Mouse (Mus musculus) cerebellum, adult 2 months (tissue): ENCODE data around the gene Bad. TPM values are rescaled to one million over a fixed set of nuclear protein-coding genes. Genes with fewer than 3 reads are reported as not detected.
A peak's percentile ranks its signal among the peaks of the same experiment; 100 is the strongest.

Source experiments
- DNase-seq, 2 experiments: peaks; one replicate each; pipeline ENCODE4 v3.0.0; 2021
- H3K27ac ChIP-seq: fragments of 200-500 bp; 2 replicates; pipeline ENCODE4 v1.5.1; 2012; ENCODE audit warnings: low read length, control low read depth, inconsistent platforms; ENCODE audit not compliant: insufficient read depth
- H3K27me3 ChIP-seq: fragments of 200-500 bp; 2 replicates; pipeline ENCODE4 v1.6.1; 2012; ENCODE audit warnings: inconsistent platforms, mild to moderate bottlenecking, low read length, moderate library complexity; ENCODE audit not compliant: control insufficient read depth, insufficient read depth
- H3K4me1 ChIP-seq: fragments of 200-500 bp; 2 replicates; pipeline ENCODE4 v1.6.1; 2011; ENCODE audit warnings: low read length; ENCODE audit not compliant: control insufficient read depth, insufficient read depth
- H3K4me3 ChIP-seq: fragments of 200-500 bp; replicated peaks from 2 replicates; pipeline ENCODE3; 2011; ENCODE audit warnings: mild to moderate bottlenecking, low read depth, low read length, control low read depth; ENCODE audit not compliant: insufficient read depth
- CTCF ChIP-seq: fragments of 200-500 bp; IDR thresholded peaks from 2 replicates; pipeline ENCODE4 v1.5.1; 2011; ENCODE audit warnings: low read depth, mild to moderate bottlenecking, control low read depth, low read length, moderate library complexity, borderline replicate concordance; ENCODE audit not compliant: insufficient read depth
- POLR2A ChIP-seq: fragments of 200-500 bp; IDR thresholded peaks from 2 replicates; pipeline ENCODE4 v1.6.1; 2011; ENCODE audit warnings: low read length, control low read depth, borderline replicate concordance; ENCODE audit not compliant: insufficient read depth
- WGBS: fragments of 180-500 bp; shearing (Covaris S2); methylation state at CpG from one replicate; pipeline ENCODE4 v1.1.7; 2018; 5-methylcytosine and 5-hydroxymethylcytosine counted together
- polyA plus RNA-seq: library from polyadenylated mRNA; depleted of rRNA; stranded (reverse); fragments of >200 nt; gene quantifications from 2 replicates; pipeline ENCODE4 v1.2.3, GENCODE M21; 2012

Gene Bad
- polyA plus RNA-seq, 1 experiment: 71.6 TPM

DNA sequence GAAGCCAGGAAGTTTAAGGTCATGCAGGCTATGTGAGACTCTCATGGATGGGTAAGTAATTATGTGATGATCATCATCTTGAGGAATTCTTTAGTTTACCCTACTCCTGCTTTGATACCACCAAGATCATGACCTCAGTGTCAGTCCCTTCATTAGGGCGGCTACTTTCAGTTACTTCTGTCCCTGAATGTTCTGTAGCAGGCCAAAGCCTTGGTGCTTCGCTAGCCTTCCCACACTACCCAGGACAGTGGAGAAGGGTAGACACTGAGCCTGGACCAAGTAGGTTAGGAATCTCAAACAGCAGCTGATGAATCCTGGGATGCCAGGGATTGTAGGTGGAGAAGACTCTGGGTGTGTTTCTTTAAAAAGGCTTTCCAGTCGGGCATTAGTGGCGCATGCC is 39.8 kb downstream of the Bad start:
- WGBS: 89% methylated on average over 4 of the region's 4 CpGs

DNA sequence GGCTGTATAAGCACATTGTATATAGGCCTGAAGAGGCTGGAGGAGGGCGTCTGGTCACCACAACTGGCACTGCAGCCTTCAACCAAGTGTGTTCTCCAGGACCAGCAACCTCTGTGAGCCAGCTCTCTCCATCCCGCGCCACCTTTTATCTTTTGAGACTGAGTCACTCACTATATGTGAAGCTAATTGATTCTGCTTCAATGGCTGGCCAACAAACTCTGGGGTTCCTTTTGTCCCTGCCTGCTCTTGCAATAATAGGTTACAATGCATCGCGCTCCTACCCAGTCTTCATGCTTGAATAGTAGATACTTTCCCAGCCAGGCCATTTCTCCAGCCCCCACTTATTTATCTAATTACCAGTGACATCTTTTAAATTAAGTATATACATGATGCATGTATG is 42.0 kb downstream of the Bad start:
- DNase-seq: no peak
- 47% methylated on average over 5 of the region's 5 CpGs for WGBS
- TF ChIP-seq POLR2A (no peak), CTCF (no peak)
- Histone ChIP-seq H3K27ac (no peak overlapping the region), H3K27me3 (no peaks in the 10 kb centered on the region), H3K4me1 (peaks cover 10% of the 10 kb centered on the region), H3K4me3 (no peak overlapping the region)

More for the DNA sequence above, 39.8 kb downstream of the Bad start:
- TF ChIP-seq CTCF (no peak), POLR2A (no peak)
- DNase-seq: no peak
- H3K4me1 ChIP-seq: peaks cover 12% of the 10 kb centered on the region
- H3K27ac ChIP-seq: no peak overlapping the region
- no peaks in the 10 kb centered on the region for H3K27me3 ChIP-seq
- no peak overlapping the region for H3K4me3 ChIP-seq

DNA sequence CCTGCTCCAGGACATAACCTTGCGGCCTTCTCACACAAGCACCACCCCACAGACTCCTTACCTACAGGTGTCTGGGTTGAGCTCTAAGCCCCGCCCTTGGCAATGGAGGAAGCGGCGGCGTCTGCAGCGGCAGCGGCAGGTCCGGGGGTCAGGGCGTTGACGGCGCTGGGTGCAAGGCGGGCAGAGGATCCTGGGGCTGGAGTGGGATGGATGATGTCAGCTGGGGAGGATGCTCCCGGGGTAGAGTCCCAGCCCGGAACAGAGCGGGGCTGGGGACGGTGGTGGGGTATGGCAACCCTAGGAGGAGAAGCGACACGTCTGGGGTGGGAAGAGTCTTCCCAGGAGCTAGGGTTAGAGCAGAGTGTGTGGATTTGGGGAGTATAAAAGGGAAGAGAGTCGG is 43.6 kb downstream of the Bad start:
- Histone ChIP-seq H3K4me3 (no peak overlapping the region), H3K4me1 (peaks cover 6% of the 10 kb centered on the region), H3K27me3 (no peaks in the 10 kb centered on the region), H3K27ac (no peak overlapping the region)
- DNase-seq: peak in 1 of 2 experiments; percentile 26
- 87% methylated on average over 19 of the region's 19 CpGs for WGBS
- TF ChIP-seq CTCF (no peak), POLR2A (no peak)

DNA sequence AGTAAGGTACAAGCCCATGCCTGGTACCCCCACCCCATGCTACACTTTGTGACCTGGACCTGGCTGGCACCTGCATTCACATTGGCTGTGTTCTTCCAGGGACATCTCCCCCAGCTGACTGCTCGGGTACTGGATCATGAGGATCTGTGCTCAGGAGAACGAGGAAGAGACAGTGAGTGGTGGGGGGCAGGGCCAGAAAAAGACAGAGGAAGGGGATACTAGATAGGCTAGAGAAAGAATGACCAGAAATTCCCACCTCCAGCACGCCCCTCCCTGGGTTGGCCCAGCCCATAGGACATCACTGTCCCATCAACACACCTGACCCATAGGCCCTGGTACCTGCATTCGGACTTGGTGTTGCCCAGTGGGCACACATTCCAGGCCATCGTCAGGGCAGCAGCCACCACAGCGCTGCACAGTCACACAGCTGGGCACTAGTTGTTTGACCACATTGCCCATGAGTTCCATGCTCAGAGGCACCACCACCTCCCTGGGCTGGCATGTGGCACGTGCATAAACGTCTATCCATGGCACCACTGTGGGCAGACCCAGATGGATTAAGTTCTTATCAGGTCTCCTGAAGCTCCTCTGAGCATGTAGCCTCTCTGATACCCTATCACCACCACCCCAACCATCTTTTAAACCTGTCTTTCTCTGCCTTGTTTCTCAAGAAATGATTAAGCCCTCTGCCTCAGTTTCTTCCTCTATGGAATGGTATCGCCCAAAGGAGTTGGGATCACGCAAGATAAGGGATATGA is 44.5 kb downstream of the Bad start:
- H3K27me3 ChIP-seq: no peaks in the 10 kb centered on the region
- 76% methylated on average over 10 of the region's 10 CpGs for WGBS

DNA sequence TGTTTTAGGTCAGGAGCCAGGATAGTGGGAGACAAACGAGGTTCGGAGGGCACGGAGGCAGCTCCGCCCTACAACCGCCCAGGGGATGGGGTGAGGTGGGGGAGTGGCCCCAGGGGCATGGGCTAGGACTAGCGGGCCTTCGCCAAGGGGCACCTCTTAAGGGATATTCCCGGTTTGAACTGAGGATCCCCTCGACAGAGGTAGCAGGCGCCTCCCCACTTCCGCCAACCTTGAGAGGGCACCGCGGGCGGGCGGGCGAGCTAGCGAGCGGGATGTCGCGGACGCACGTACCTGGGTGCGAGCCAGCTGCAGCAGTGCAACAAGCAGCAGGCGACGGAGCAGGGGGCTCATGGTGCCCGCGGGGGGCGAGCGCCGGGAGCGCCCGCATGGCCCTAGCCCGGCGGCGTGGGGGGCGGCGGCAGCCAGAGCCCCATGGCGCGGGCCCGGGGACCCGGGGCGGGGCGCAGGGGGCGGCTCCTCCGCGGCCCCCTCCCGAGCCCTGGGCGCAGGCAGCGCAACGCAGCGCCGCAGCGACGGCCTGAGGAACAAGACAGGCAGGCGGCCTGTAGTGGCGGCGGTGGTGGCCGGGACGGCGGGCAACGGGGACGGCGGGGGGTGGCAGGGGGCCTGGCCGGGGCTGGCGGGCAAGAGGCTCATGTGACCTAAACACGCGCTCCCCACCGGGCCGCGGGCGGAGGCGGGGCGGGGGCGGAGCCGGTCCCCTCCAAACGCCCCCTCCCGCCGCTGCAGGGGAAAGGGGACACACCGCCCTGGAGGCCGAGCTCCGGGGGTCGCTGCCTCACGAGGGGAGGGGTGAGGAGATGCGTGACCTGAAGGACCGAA is 45.6 kb downstream of the Bad start, which contains the start of gene Vegfb:
Gene Vegfb (minus strand): TSS at position 591 of the 843 bp plus-strand sequence.
- TF ChIP-seq CTCF (no peak), POLR2A (no peak)
- DNase-seq: peak; percentile 75 to 81
- peak within 1 kb of the TSS; percentile 76 for H3K4me3 ChIP-seq
- H3K27me3 ChIP-seq: no peaks in the 10 kb centered on the region
- peaks cover 4% of the 10 kb centered on the region; the same call in 1 of the 2 replicates for H3K4me1 ChIP-seq
- under 1% methylated on average over 79 of the region's 85 CpGs for WGBS
- peak within 1 kb of the TSS; percentile 66 for H3K27ac ChIP-seq

More for the DNA sequence above, 44.5 kb downstream of the Bad start:
- TF ChIP-seq CTCF: no peak
- TF ChIP-seq POLR2A: no peak
- DNase-seq: peak in 1 of 2 experiments; percentile 28
- Histone ChIP-seq H3K27ac (no peak overlapping the region), H3K4me1 (peaks cover 6% of the 10 kb centered on the region), H3K4me3 (no peak overlapping the region)

DNA sequence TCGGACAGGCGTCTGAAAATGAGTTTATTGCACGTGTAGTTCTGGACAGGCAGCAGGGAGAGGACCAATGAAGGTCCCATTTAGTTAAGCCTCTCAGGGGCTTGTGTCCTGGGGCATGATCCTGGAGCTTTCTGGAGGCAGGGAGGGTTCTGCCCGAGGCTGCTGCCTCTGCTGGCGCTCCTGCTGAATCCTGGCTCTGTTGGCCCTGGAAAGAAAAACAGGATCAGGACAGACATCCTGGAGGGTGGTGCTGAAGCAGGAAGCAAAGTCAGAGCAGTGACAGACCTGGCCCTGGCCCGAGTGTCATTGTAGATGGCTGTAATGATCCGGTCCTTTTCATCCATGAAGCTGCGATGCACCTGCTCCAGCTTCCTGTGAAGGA is 46.2 kb downstream of the Bad start:
- Histone ChIP-seq H3K27ac (peak overlapping the region; percentile 54), H3K27me3 (no peaks in the 10 kb centered on the region), H3K4me3 (peak overlapping the region; percentile 76), H3K4me1 (peaks cover 5% of the 10 kb centered on the region)
- WGBS: 1% methylated on average over 8 of the region's 8 CpGs
- no peak for TF ChIP-seq POLR2A
- TF ChIP-seq CTCF: no peak
- DNase-seq: no peak

DNA sequence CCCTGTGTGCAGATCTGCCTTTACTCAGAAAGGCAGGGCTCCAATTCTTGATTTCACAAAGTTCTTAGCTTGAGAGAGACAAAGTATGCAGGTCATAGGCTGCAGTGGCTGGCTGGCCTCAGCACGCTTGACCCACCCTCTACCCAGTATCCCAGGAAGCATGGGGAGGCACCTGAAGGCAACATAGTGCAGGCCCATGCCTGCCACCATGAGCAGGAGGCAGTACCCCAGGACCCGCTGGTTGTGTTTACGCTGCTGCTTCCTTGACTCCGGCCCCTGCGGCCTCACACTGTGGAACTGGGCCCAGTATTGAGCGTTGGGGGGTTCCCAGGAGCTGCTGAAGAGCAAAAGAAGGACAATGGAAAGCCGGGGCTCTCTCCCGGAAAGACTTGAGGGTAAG is 47.6 kb downstream of the Bad start:
- Histone ChIP-seq H3K27ac (no peak overlapping the region), H3K27me3 (no peaks in the 10 kb centered on the region), H3K4me1 (peaks cover 7% of the 10 kb centered on the region), H3K4me3 (no peak overlapping the region)
- no peak for TF ChIP-seq POLR2A
- peak in 1 of 2 experiments; percentile 18 for DNase-seq
- 83% methylated on average over 8 of the region's 8 CpGs for WGBS
